Mouse (Mus musculus) ZHBTc4 (cell line): ENCODE measurements around the gene Slc25a27.

Experiments
- DNase-seq: peaks from one replicate; pipeline ENCODE4 v3.0.0-alpha.2; 2011; ENCODE audit warnings: low read depth, low spot score

Slc25a27 gene

GRCm38 (mm10) chr17:43666576-43667289, at the start of gene Slc25a27:
Gene Slc25a27 (minus strand): TSS chr17:43667214.
- peak; percentile 97 for DNase-seq

GRCm38 (mm10) chr17:43716601-43717000, 49.6 kb upstream of the Slc25a27 start:
- DNase-seq, result no peak

- no peak for DNase-seq
Measured at GRCm38 (mm10) chr17:43714191-43714590, 47.2 kb upstream of the Slc25a27 start.

DNA sequence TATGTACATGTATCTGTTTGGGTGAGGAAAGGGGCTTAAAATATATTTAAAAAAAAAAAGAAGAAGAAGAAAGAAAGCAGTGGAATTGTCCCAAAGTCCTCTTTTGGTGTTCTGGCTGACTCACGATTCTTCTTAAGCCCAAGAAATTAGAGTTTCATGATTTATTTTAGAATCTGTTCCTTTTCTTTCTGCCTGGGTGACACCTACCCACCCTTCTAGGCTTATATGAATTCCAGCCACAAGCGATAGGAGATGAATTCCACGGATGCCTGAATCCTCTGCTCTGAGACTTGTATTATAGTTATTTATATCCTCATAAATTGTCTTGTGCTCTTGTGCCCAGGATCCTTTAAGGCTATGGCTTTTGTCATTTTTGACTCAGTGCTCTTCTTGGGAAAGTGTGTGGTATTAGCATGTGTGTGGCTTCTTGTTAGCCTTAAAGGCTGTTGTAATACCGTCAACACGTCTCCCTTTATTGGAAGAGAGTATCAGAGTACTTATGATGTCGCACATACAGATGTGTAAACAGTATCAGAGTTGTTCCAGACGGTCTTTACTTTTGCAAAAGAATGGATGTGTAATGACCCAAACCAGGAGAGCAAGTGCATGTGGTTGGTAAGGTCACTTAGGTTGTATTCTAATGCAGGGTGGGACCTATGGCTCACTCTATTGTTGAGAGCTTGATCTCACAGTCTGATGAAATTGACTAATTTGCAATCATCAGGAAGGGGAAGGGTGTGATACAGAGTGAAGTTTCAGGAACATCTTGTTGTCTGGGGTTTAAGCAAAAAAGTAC, 44.7 kb upstream of the Slc25a27 start:
- DNase-seq, result peak; percentile 81

GRCm38 (mm10) chr17:43707254-43707653, 40.2 kb upstream of the Slc25a27 start:
- no peak for DNase-seq

GRCm38 (mm10) chr17:43706749-43707148, 39.7 kb upstream of the Slc25a27 start:
- DNase-seq, result peak; percentile 59

- DNase-seq, result no peak
Measured at GRCm38 (mm10) chr17:43704216-43704930, 37.4 kb upstream of the Slc25a27 start.

GRCm38 (mm10) chr17:43701060-43701459, 34.0 kb upstream of the Slc25a27 start:
- peak; percentile 79 for DNase-seq

DNA sequence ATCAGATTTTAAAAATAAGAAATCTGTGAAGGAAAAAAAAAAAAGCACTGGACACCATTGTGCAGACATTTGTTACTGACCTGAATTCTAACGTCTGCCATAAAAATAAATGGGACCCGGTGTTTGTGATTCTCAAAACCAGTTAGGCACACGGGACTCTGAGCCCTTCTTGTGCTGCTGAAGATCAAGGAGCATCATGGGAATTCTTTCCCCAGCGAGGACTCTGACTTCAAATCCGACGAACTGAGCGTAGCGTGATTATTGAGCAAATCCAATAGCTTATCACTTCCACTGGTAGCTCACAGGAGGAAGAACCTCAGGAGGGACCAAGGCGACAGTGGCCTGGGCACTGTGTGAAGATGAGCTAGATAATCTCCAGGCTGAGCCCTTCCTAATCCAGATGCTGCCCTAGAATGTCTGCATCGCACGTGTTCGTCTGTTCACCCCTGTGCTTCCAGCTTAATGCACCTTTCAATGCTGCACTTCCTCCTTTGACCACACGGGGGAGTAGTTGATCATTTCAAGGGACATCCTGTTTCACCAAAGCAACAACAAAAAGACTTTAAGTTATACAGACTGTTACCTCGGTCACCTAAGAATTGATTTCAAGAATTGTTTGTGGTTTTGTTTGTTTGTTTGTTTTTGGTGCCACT, 32.1 kb upstream of the Slc25a27 start:
- DNase-seq, result peak; percentile 86

DNA sequence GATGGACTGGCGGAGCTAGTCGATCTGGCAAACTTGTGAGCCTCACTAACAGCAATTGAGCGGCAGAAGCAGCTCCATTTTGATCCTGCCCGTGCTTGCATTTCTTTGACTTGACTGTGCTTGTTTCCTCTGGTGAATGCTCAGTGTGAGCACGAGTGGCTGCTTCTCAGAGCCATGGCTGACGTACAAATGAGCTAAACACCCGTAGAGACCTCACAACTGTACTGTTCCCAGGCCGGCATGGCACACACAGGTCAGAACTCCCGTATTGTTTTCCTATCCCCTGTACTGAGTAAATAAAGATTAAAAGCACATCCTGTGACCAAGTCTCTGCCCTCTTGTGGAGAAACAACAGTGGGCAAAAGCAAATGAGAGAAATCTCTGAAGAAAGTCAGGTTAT, 22.6 kb upstream of the Slc25a27 start:
- no peak for DNase-seq

DNA sequence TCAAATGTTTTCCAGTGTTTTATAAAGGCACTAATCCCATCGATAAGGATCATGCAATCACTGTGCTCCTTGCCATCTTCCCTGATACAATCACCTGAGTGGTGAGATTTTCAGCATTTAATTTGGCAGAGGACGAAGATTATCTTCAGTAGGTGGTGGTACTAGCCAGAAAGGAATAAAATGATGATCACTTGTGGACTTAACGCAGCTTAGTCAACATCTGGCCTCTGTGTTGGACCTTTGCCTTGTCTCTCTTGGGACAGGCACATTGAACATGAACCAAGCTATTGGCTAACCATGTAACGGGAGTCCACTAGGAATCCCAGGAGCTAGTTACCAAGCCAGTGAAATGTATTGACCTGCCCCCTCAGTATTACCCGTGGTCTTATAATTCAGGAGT, 17.6 kb upstream of the Slc25a27 start:
- DNase-seq, result no peak

- no peak for DNase-seq
Measured at GRCm38 (mm10) chr17:43684086-43684485, 17.1 kb upstream of the Slc25a27 start.

- no peak for DNase-seq
Measured at GRCm38 (mm10) chr17:43677317-43677716, 10.3 kb upstream of the Slc25a27 start.

DNA sequence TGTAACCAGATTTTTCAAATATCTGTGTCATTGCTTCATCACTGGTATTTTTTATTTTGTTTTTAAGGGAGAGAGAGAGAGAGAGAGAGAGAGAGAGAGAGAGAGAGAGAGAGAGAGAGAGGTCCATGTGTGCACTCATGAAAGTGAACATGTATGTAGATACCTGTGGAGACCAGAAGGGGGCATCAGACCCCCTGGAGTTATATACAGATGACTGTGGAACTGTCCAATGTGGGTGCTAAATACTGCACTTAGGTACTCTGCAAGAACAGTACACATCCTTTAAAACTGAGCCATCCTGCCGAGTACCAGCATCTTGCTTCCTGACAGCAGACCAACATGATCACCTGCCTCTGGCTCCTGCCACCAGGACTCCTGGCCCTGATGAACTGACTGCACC, 9.2 kb upstream of the Slc25a27 start:
- DNase-seq, result peak; percentile 59

DNA sequence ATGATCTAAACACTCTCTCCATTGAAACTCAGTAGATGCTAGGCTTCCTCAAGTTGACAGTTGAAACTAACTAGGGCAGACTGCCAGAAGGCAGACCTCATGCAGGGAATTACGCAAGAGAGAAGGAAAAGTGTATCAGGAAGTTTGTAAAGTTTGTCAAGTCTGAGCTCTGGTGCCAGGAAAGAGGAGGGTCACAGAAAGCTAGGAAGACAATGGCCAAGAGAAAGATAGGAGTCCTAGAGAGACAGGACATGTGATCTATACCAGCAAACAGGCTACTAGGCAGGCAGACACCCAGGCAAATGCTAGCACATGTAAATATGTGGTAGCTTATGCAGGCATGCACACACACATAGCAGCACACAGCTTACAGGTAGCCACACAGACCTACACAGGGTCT, 8.2 kb upstream of the Slc25a27 start:
- DNase-seq, result no peak

DNA sequence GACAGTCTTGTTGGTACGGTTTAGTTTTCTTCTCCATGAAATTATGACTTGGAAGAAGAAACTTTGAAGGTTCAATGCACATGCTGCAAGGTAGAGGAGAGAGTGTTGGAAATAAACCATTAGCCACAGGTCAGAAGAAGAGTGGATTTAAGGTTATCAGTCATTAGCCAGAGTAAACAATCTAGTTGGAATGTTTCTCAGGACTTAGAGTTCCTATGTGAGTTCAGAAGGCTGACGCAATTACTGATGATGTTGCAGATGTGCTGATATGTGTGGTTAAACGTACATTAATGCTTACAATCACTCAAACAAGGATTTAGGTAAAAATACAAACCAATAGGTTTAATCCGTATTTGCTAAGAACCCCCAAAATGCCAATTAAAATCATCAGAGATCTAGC, 4.9 kb upstream of the Slc25a27 start:
- DNase-seq, result no peak

DNA sequence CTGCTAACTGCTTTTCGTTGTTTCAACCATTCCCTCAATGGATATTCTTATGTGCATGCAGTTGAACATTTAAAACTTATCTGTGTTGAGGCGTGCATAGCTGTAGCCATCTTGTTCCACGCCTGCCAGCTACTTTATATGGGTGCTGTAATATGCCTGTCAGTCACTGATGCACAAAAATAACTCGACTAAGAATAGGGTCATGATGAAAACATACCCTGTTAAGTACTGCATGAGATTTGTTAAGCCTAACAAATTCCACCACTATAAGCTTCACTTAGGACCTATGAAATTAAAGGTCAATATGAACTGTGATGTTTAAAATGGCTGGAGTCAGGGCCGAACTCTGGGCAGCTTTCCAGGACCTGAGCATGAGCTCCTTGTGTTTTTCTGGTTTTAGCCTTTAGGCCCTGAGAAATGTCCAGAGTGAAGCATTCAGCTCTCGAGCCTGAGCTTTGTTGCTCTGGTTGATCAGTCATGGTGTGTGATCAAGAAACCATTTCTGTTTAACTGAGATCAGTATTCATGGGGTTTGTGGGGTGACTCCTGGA, 2.2 kb upstream of the Slc25a27 start:
- no peak for DNase-seq

DNA sequence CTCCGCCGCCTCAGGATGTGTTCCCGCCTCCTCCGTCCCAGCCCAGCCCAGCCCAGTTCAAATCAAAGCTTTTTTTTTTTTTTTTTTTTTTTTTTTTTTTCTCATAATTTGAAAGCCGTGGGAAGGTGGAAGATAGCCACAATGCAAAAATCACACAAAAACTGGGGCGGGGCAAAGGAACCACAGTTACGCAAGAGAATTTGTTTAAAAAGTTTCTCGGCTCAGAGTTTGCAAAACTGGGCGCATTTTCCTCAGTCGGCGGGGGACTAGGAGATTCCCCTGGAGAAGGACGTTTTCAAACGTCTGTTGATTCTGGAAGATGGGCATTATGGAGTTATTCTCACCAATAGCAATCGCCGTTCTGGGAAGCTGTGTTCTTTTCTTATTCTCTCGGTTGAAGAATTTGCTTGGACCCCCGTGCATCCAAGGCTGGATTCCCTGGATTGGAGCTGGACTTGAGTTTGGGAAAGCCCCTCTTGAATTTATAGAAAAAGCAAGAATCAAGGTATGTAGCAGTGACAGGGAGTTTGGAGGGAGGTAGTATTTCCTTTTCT, 353 bp upstream of the Slc25a27 start, which contains the start of gene Cyp39a1:
Gene Cyp39a1 (plus strand): TSS at position 136 of the 554 bp plus-strand sequence.
- DNase-seq, result peak; percentile 7

DNA sequence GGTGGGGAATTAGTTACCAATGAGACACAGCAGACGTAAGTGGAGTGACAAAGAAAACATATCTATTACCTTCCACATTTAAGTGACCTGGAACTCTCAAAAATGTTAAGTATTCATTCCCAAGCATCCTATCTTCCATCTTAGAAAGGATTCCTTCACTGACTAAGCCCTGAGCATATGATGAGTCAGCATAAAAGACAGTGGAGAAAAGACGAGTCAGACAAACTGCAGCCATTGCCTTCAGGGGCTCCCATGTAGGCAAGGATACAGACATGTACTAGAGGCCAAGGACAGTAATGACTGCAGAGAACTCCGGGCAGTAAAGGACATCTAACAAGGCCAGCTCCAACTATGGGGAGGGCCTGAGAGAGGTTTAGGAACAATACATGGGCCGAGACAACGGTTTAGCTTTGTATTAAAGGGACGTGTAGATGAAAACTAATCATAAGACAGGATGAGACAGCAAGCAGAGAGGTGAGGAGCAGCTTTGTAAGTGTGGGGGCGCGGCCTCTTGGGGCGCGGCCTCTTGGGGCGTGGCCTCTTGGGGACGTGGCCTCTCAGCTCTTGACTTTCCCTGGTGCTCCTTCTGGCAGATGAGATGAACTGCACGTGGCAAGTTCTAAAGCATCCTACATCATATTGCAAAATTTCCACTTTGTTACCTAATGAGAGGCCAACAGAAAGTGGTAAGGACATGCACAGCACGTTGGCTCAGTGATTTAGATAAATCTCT, 15.5 kb downstream of the Slc25a27 start:
- DNase-seq, result peak; percentile 80

- DNase-seq, result peak; percentile 64
Measured at GRCm38 (mm10) chr17:43649641-43650436, 17.2 kb downstream of the Slc25a27 start.
